Mouse (Mus musculus) embryonic fibroblast, embryonic 13.5 days (primary cell): ENCODE measurements at regions not wholly inside any gene's neighbourhood (a gene's known extent, or its start where the extent isn't known, plus 50 kb on each side); places are given as distances from the start of the nearest gene placed in this dataset.

Experiments
- CTCF ChIP-seq: IDR thresholded peaks from 2 replicates; pipeline ENCODE4 v1.5.1; 2011; ENCODE audit warnings: mild to moderate bottlenecking, control low read depth, low read length, moderate library complexity, borderline replicate concordance; ENCODE audit not compliant: insufficient read depth
- POLR2A ChIP-seq: IDR thresholded peaks from 2 replicates; pipeline ENCODE4 v1.6.1; 2011; ENCODE audit warnings: low read depth, mild to moderate bottlenecking, control low read depth, low read length, moderate library complexity

DNA sequence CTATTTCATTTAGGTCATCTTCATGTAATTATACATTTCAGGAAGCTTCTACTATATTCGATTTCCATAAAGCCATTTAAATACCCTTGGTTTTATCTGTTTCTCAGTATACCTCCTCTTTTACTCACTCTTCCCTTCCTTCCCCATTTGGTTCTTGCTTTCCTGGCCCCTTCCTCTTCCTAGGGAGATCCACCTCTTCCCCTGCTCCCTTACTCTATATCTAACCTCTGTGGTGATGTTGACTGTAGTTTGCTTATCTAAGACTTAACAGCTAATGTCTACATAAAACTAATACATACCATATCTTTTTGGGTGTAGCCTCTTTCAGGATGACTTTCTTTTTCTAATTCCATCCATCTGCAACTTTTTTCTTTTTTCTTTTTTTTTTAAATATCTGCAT is 92.9 kb upstream of the Tbc1d5 start:
- TF ChIP-seq CTCF (no peak), POLR2A (no peak)
